Mouse (Mus musculus) spleen, postnatal 4 days (tissue): ENCODE results near the gene Gm7324.
"Not testable (repeated sequence)": the region's sequence is repeated elsewhere in the genome, so short reads cannot be mapped to it uniquely, and the experiment has no call there.

Experiments used
- DNase-seq, 2 experiments: peaks; one replicate each; pipeline ENCODE4 v3.0.0; 2022; ENCODE audit warnings: low spot score in 2 of 2

Gm7324 gene

GRCm38 (mm10) chr14:43697621-43698020 is at the start of gene Gm7324:
Gene Gm7324 (plus strand): TSS chr14:43697828.
- DNase-seq, result not testable (repeated sequence)

- DNase-seq, result not testable (repeated sequence)
Observed at GRCm38 (mm10) chr14:43677099-43677498, 20.5 kb upstream of the Gm7324 start, which contains the start of gene Gm8165. Gene Gm8165 (minus strand): TSS chr14:43677199.

- DNase-seq, result not testable (repeated sequence)
Observed at GRCm38 (mm10) chr14:43727385-43727784, 29.8 kb downstream of the Gm7324 start, which contains the start of gene Gm16506. Gene Gm16506 (minus strand): TSS chr14:43727485.

- not testable (repeated sequence) for DNase-seq
Observed at GRCm38 (mm10) chr14:43747566-43747965, 49.9 kb downstream of the Gm7324 start, which contains the start of gene Gm6526. Gene Gm6526 (plus strand): TSS chr14:43747866.
